Mouse (Mus musculus): ENCODE measurements around the gene Mllt1. TPM values are rescaled to one million over a fixed set of nuclear protein-coding genes. Genes with fewer than 3 reads are reported as not detected.

The Mllt1 gene
- polyA plus RNA-seq, 1 experiment from 2014 or later = 20.4 TPM

- no peak for ATAC-seq (ENCODE audit: insufficient number of reproducible peaks, insufficient read depth, low FRiP score, low read depth)
- no peak overlapping the region for H3K4me2 ChIP-seq (ENCODE audit: low read length)
- 58% methylated on average over 4 of the region's 4 CpGs for WGBS
Measured at GRCm38 (mm10) chr17:56958667-56959066, 23.5 kb upstream of the Mllt1 start.

GRCm38 (mm10) chr17:56957763-56958429 is 22.7 kb upstream of the Mllt1 start:
- Histone ChIP-seq H3K27me3 (ENCODE audit: control insufficient read depth, insufficient read depth, low read length) (no peaks in the 10 kb centered on the region), H3K4me1 (ENCODE audit: control insufficient read depth in 2 of 2, insufficient read depth in 2 of 2, low read length in 2 of 2) (no peaks in the 10 kb centered on the region), H3K27ac (replicated peaks in 1 of 2; ENCODE audit: control insufficient read depth in 1 of 2, insufficient read depth in 1 of 2, low read depth in 2 of 2, low read length in 2 of 2) (no peak overlapping the region), H3K4me2 (ENCODE audit: low read length) (no peak overlapping the region), H3K36me3 (ENCODE audit: control insufficient read depth, insufficient read depth, low read length) (no peaks in the 10 kb centered on the region), H3K4me3 (ENCODE audit: control insufficient read depth in 1 of 2, insufficient read depth in 1 of 2, low read depth in 1 of 2, low read length in 2 of 2) (no peak overlapping the region), H3K9me3 (ENCODE audit: control insufficient read depth, low read length) (no peaks in the 10 kb centered on the region), H3K9ac (ENCODE audit: low read length) (no peak overlapping the region)
- no peak; the same call in 1 of the 2 replicates for ATAC-seq (ENCODE audit: insufficient number of reproducible peaks, insufficient read depth, low FRiP score, low read depth)
- WGBS = 18% methylated on average over 11 of the region's 11 CpGs

More at GRCm38 (mm10) chr17:56958667-56959066, 23.5 kb upstream of the Mllt1 start:
- H3K27me3 ChIP-seq (ENCODE audit: control insufficient read depth, insufficient read depth, low read length) = no peaks in the 10 kb centered on the region
- H3K4me1 ChIP-seq (ENCODE audit: control insufficient read depth in 2 of 2, insufficient read depth in 2 of 2, low read length in 2 of 2) = no peaks in the 10 kb centered on the region
- H3K9ac ChIP-seq (ENCODE audit: low read length) = no peak overlapping the region
- no peaks in the 10 kb centered on the region for H3K9me3 ChIP-seq (ENCODE audit: control insufficient read depth, low read length)
- H3K4me3 ChIP-seq (ENCODE audit: control insufficient read depth in 1 of 2, insufficient read depth in 1 of 2, low read depth in 1 of 2, low read length in 2 of 2) = no peak overlapping the region
- H3K27ac ChIP-seq (replicated peaks in 1 of 2; ENCODE audit: control insufficient read depth in 1 of 2, insufficient read depth in 1 of 2, low read depth in 2 of 2, low read length in 2 of 2) = no peak overlapping the region
- H3K36me3 ChIP-seq (ENCODE audit: control insufficient read depth, insufficient read depth, low read length) = no peaks in the 10 kb centered on the region

- WGBS = 74% methylated on average over 7 of the region's 7 CpGs
- ATAC-seq (ENCODE audit: insufficient number of reproducible peaks, insufficient read depth, low FRiP score, low read depth) = no peak
- H3K9me3 ChIP-seq (ENCODE audit: control insufficient read depth, low read length) = no peaks in the 10 kb centered on the region
Measured at GRCm38 (mm10) chr17:56954871-56955270, 19.7 kb upstream of the Mllt1 start.

GRCm38 (mm10) chr17:56952639-56953038 is 17.4 kb upstream of the Mllt1 start:
- Histone ChIP-seq H3K27ac (replicated peaks in 1 of 2; ENCODE audit: control insufficient read depth in 1 of 2, insufficient read depth in 1 of 2, low read depth in 2 of 2, low read length in 2 of 2) (no peak overlapping the region), H3K36me3 (ENCODE audit: control insufficient read depth, insufficient read depth, low read length) (no peaks in the 10 kb centered on the region), H3K4me3 (ENCODE audit: control insufficient read depth in 1 of 2, insufficient read depth in 1 of 2, low read depth in 1 of 2, low read length in 2 of 2) (no peak overlapping the region), H3K27me3 (ENCODE audit: control insufficient read depth, insufficient read depth, low read length) (no peaks in the 10 kb centered on the region), H3K9me3 (ENCODE audit: control insufficient read depth, low read length) (0 out of 2 replicates have a peak, but pooled peaks cover under 1% of the 10 kb centered on the region), H3K4me1 (ENCODE audit: control insufficient read depth in 2 of 2, insufficient read depth in 2 of 2, low read length in 2 of 2) (no peaks in the 10 kb centered on the region), H3K9ac (ENCODE audit: low read length) (no peak overlapping the region), H3K4me2 (ENCODE audit: low read length) (no peak overlapping the region)
- 87% methylated on average over 1 of the region's 1 CpGs for WGBS
- ATAC-seq (ENCODE audit: insufficient number of reproducible peaks, insufficient read depth, low FRiP score, low read depth) = no peak

More at GRCm38 (mm10) chr17:56954871-56955270, 19.7 kb upstream of the Mllt1 start:
- H3K27me3 ChIP-seq (ENCODE audit: control insufficient read depth, insufficient read depth, low read length) = no peaks in the 10 kb centered on the region
- no peak overlapping the region for H3K4me3 ChIP-seq (ENCODE audit: control insufficient read depth in 1 of 2, insufficient read depth in 1 of 2, low read depth in 1 of 2, low read length in 2 of 2)
- H3K36me3 ChIP-seq (ENCODE audit: control insufficient read depth, insufficient read depth, low read length) = no peaks in the 10 kb centered on the region
- H3K4me1 ChIP-seq (ENCODE audit: control insufficient read depth in 2 of 2, insufficient read depth in 2 of 2, low read length in 2 of 2) = no peaks in the 10 kb centered on the region
- H3K9ac ChIP-seq (ENCODE audit: low read length) = no peak overlapping the region
- H3K27ac ChIP-seq (replicated peaks in 1 of 2; ENCODE audit: control insufficient read depth in 1 of 2, insufficient read depth in 1 of 2, low read depth in 2 of 2, low read length in 2 of 2) = no peak overlapping the region
- no peak overlapping the region for H3K4me2 ChIP-seq (ENCODE audit: low read length)

GRCm38 (mm10) chr17:56950915-56951314 is 15.7 kb upstream of the Mllt1 start:
- WGBS = 13% methylated on average over 3 of the region's 3 CpGs
- no peak overlapping the region for H3K27ac ChIP-seq (replicated peaks in 1 of 2; ENCODE audit: control insufficient read depth in 1 of 2, insufficient read depth in 1 of 2, low read depth in 2 of 2, low read length in 2 of 2)
- ATAC-seq (ENCODE audit: insufficient number of reproducible peaks, insufficient read depth, low FRiP score, low read depth) = no peak
- no peak overlapping the region for H3K9ac ChIP-seq (ENCODE audit: low read length)
- no peaks in the 10 kb centered on the region for H3K36me3 ChIP-seq (ENCODE audit: control insufficient read depth, insufficient read depth, low read length)
- H3K4me2 ChIP-seq (ENCODE audit: low read length) = no peak overlapping the region
- H3K4me1 ChIP-seq (ENCODE audit: control insufficient read depth in 2 of 2, insufficient read depth in 2 of 2, low read length in 2 of 2) = no peaks in the 10 kb centered on the region
- H3K9me3 ChIP-seq (ENCODE audit: control insufficient read depth, low read length) = peaks cover 7% of the 10 kb centered on the region; the same call in 1 of the 2 replicates
- H3K4me3 ChIP-seq (ENCODE audit: control insufficient read depth in 1 of 2, insufficient read depth in 1 of 2, low read depth in 1 of 2, low read length in 2 of 2) = no peak overlapping the region
- H3K27me3 ChIP-seq (ENCODE audit: control insufficient read depth, insufficient read depth, low read length) = no peaks in the 10 kb centered on the region

- Histone ChIP-seq H3K27me3 (ENCODE audit: control insufficient read depth, insufficient read depth, low read length) (no peaks in the 10 kb centered on the region), H3K36me3 (ENCODE audit: control insufficient read depth, insufficient read depth, low read length) (no peaks in the 10 kb centered on the region)
Measured at GRCm38 (mm10) chr17:56938751-56939150, 3.5 kb upstream of the Mllt1 start.

GRCm38 (mm10) chr17:56936731-56937130 is 1.5 kb upstream of the Mllt1 start:
- Histone ChIP-seq H3K4me2 (ENCODE audit: low read length) (no peak overlapping the region), H3K9me3 (ENCODE audit: control insufficient read depth, low read length) (0 out of 2 replicates have a peak, but pooled peaks cover 3% of the 10 kb centered on the region), H3K27me3 (ENCODE audit: control insufficient read depth, insufficient read depth, low read length) (no peaks in the 10 kb centered on the region), H3K4me1 (ENCODE audit: control insufficient read depth in 2 of 2, insufficient read depth in 2 of 2, low read length in 2 of 2) (peaks cover 9 to 20% of the 10 kb centered on the region in 2 experiments; a peak in 3 of 4 replicates), H3K36me3 (ENCODE audit: control insufficient read depth, insufficient read depth, low read length) (0 out of 2 replicates have a peak, but pooled peaks cover 4% of the 10 kb centered on the region), H3K4me3 (ENCODE audit: control insufficient read depth in 1 of 2, insufficient read depth in 1 of 2, low read depth in 1 of 2, low read length in 2 of 2) (no peak overlapping the region), H3K9ac (ENCODE audit: low read length) (no peak overlapping the region), H3K27ac (replicated peaks in 1 of 2; ENCODE audit: control insufficient read depth in 1 of 2, insufficient read depth in 1 of 2, low read depth in 2 of 2, low read length in 2 of 2) (no peak overlapping the region)
- WGBS = 87% methylated on average over 7 of the region's 7 CpGs
- no peak for ATAC-seq (ENCODE audit: insufficient number of reproducible peaks, insufficient read depth, low FRiP score, low read depth)

More at GRCm38 (mm10) chr17:56938751-56939150, 3.5 kb upstream of the Mllt1 start:
- 0 out of 2 replicates have a peak, but pooled peaks cover 3% of the 10 kb centered on the region for H3K9me3 ChIP-seq (ENCODE audit: control insufficient read depth, low read length)
- no peak overlapping the region for H3K4me2 ChIP-seq (ENCODE audit: low read length)
- WGBS = 81% methylated on average over 4 of the region's 4 CpGs
- H3K9ac ChIP-seq (ENCODE audit: low read length) = no peak overlapping the region
- no peak for ATAC-seq (ENCODE audit: insufficient number of reproducible peaks, insufficient read depth, low FRiP score, low read depth)
- H3K27ac ChIP-seq (replicated peaks in 1 of 2; ENCODE audit: control insufficient read depth in 1 of 2, insufficient read depth in 1 of 2, low read depth in 2 of 2, low read length in 2 of 2) = no peak overlapping the region
- H3K4me1 ChIP-seq (ENCODE audit: control insufficient read depth in 2 of 2, insufficient read depth in 2 of 2, low read length in 2 of 2) = peaks cover 7 to 9% of the 10 kb centered on the region in 2 experiments; a peak in 3 of 4 replicates
- no peak overlapping the region for H3K4me3 ChIP-seq (ENCODE audit: control insufficient read depth in 1 of 2, insufficient read depth in 1 of 2, low read depth in 1 of 2, low read length in 2 of 2)

Data from heart, embryonic 14.5 days (tissue).